9 mouse cellular contexts compared by ENCODE assay signal in genomic region chr2:73925089-73925488, GRCm38 (mm10). TPM values are rescaled to one million over a fixed set of nuclear protein-coding genes. Genes with fewer than 3 reads are reported as not detected.
A peak's percentile ranks its signal among the peaks of the same experiment; 100 is the strongest.
DNase-seq lines count a peak whose midpoint lies in the region; ATAC-seq and TF ChIP-seq lines count a peak whose summit lies in the region.
"Had no signal": no experiment of that assay in that cellular context is flagged by ENCODE, and none has a peak within 500 bp of the region (broad histone marks: within the 10 kb centered on the region; RNA-seq: fewer than 3 reads in every experiment).

No protein-coding gene starts in this region.

- peak; percentile 22 for DNase-seq in A20 (ENCODE audit: low read depth, low spot score)
- DNase-seq in adrenal gland, postnatal 10 days = peak; percentile 90
- DNase-seq in embryonic facial prominence, embryonic 11.5 days (ENCODE audit: low spot score) = peak; percentile 83
- DNase-seq in heart, postnatal 0 days (ENCODE audit: low spot score) = peak; percentile 55
- peak; percentile 76 to 92 for DNase-seq in layer of hippocampus, adult 18-20 months (ENCODE audit: low spot score in 2 of 2)
- peak; percentile 73 for DNase-seq in ovary, postnatal 36 days (ENCODE audit: low spot score)
- DNase-seq in spleen, adult 18-20 months = no peak

- no peak overlapping the region for H3K4me2 ChIP-seq in embryonic facial prominence, embryonic 11.5 days (ENCODE audit: low read depth, low read length)
- H3K4me2 ChIP-seq in heart, postnatal 0 days (ENCODE audit: low read depth, low read length) = no peak overlapping the region
- no peak overlapping the region for H3K4me2 ChIP-seq in lung, embryonic 15.5 days

- no peaks in the 10 kb centered on the region for H3K4me1 ChIP-seq in embryonic facial prominence, embryonic 11.5 days (ENCODE audit: control insufficient read depth, insufficient read depth, low read length)
- H3K4me1 ChIP-seq in heart, postnatal 0 days (ENCODE audit: control insufficient read depth, insufficient read depth) = no peaks in the 10 kb centered on the region
- 0 out of 2 replicates have a peak, but pooled peaks cover 5% of the 10 kb centered on the region for H3K4me1 ChIP-seq in lung, embryonic 15.5 days

- no peak overlapping the region for H3K27ac ChIP-seq in embryonic facial prominence, embryonic 11.5 days (replicated peaks; ENCODE audit: low read depth, low read length)
- H3K27ac ChIP-seq in heart, postnatal 0 days (ENCODE audit: low read depth) = no peak overlapping the region
- no peak overlapping the region for H3K27ac ChIP-seq in lung, embryonic 15.5 days

- H3K4me3 ChIP-seq in embryonic facial prominence, embryonic 11.5 days (ENCODE audit: low read depth, low read length) = no peak overlapping the region
- H3K4me3 ChIP-seq in heart, postnatal 0 days (ENCODE audit: low read depth, low read length) = no peak overlapping the region
- H3K4me3 ChIP-seq in lung, embryonic 15.5 days = no peak overlapping the region
- H3K4me3 ChIP-seq: myocyte had no signal

- no peaks in the 10 kb centered on the region for H3K36me3 ChIP-seq in embryonic facial prominence, embryonic 11.5 days (replicated peaks; ENCODE audit: control insufficient read depth, insufficient read depth, low read depth, low read length)
- no peaks in the 10 kb centered on the region for H3K36me3 ChIP-seq in heart, postnatal 0 days (replicated peaks; ENCODE audit: control insufficient read depth, insufficient read depth, low read length)
- no peaks in the 10 kb centered on the region for H3K36me3 ChIP-seq in lung, embryonic 15.5 days

- WGBS in embryonic facial prominence, embryonic 11.5 days = 16% methylated on average over 5 of the region's 5 CpGs
- 14% methylated on average over 5 of the region's 5 CpGs for WGBS in heart, postnatal 0 days
- 12% methylated on average over 5 of the region's 5 CpGs for WGBS in lung, embryonic 15.5 days

- TF ChIP-seq CTCF in heart, postnatal 0 days (IDR thresholded peaks at IDR 0.05; ENCODE audit: low read depth) = peak; percentile 58

- H3K9ac ChIP-seq in embryonic facial prominence, embryonic 11.5 days (replicated peaks; ENCODE audit: low read length) = no peak overlapping the region
- H3K9ac ChIP-seq in heart, postnatal 0 days (replicated peaks; ENCODE audit: low read depth, low read length) = no peak overlapping the region
- H3K9ac ChIP-seq in lung, embryonic 15.5 days = no peak overlapping the region

- no peaks in the 10 kb centered on the region for H3K9me3 ChIP-seq in embryonic facial prominence, embryonic 11.5 days (replicated peaks; ENCODE audit: control insufficient read depth, low read length)
- no peaks in the 10 kb centered on the region for H3K9me3 ChIP-seq in heart, postnatal 0 days (replicated peaks; ENCODE audit: control insufficient read depth, low read length)
- H3K9me3 ChIP-seq in lung, embryonic 15.5 days = no peaks in the 10 kb centered on the region

- no peaks in the 10 kb centered on the region for H3K27me3 ChIP-seq in embryonic facial prominence, embryonic 11.5 days (ENCODE audit: control insufficient read depth, insufficient read depth, low read length)
- no peaks in the 10 kb centered on the region for H3K27me3 ChIP-seq in heart, postnatal 0 days (ENCODE audit: control insufficient read depth, insufficient read depth, low read length)
- H3K27me3 ChIP-seq in lung, embryonic 15.5 days = no peaks in the 10 kb centered on the region; the same call in 1 of the 2 replicates

- no peak for ATAC-seq in embryonic facial prominence, embryonic 11.5 days (replicated peaks; ENCODE audit: insufficient number of reproducible peaks, low FRiP score, low TSS enrichment, low read depth)
- ATAC-seq in heart, postnatal 0 days (ENCODE audit: insufficient read depth, low read depth) = peak; percentile 51; the same call in 1 of the 2 replicates
- peak; percentile 67; the same call in 1 of the 2 replicates for ATAC-seq in lung, embryonic 15.5 days (ENCODE audit: borderline replicate concordance, extremely low read depth, low FRiP score, low TSS enrichment)

- no peak for TF ChIP-seq EP300 in heart, postnatal 0 days (IDR thresholded peaks at IDR 0.05; ENCODE audit: low read depth)

RNA-seq across cellular contexts. Expression of gene Atp5g3, which starts 14.0 kb away (rescaled TPM):
- total RNA-seq in adrenal gland, postnatal 10 days (2021) = 100 to 1,000 TPM; 733 to 867 TPM
- 890 and 926 TPM in 2 replicates for polyA plus RNA-seq in embryonic facial prominence, embryonic 11.5 days (2014; fragmentation: Nextera tagmentation; extraction: Ambion mirVana)
- 1,707 and 1,861 TPM in 2 replicates for total RNA-seq in heart, postnatal 0 days (2014; rRNA removed; ENCODE audit: low replicate concordance)
- polyA plus RNA-seq in heart, postnatal 0 days (2015; fragmentation: Nextera tagmentation; extraction: Ambion mirVana) = 6,428 and 6,542 TPM in 2 replicates
- total RNA-seq in layer of hippocampus, adult 18-20 months (2021) = 100 to 1,000 TPM; 501 to 512 TPM
- 1,069 and 1,119 TPM in 2 replicates for polyA plus RNA-seq in lung, embryonic 15.5 days (2015; fragmentation: Nextera tagmentation; extraction: Ambion mirVana)

RNA-seq across cellular contexts. Expression of gene Atf2, which starts 32.6 kb away (rescaled TPM):
- 10 to 100 TPM; 68.2 to 88.0 TPM for total RNA-seq in adrenal gland, postnatal 10 days (2021)
- polyA plus RNA-seq in embryonic facial prominence, embryonic 11.5 days (2014; fragmentation: Nextera tagmentation; extraction: Ambion mirVana) = 79.4 and 81.6 TPM in 2 replicates
- 21.7 and 30.6 TPM in 2 replicates for total RNA-seq in heart, postnatal 0 days (2014; rRNA removed; ENCODE audit: low replicate concordance)
- 27.1 and 29.3 TPM in 2 replicates for polyA plus RNA-seq in heart, postnatal 0 days (2015; fragmentation: Nextera tagmentation; extraction: Ambion mirVana)
- total RNA-seq in layer of hippocampus, adult 18-20 months (2021) = 100 to 1,000 TPM; 141 to 142 TPM
- polyA plus RNA-seq in lung, embryonic 15.5 days (2015; fragmentation: Nextera tagmentation; extraction: Ambion mirVana) = 62.7 and 68.9 TPM in 2 replicates

Comparison
In these comparisons a context has a peak if more than half of its experiments do, and no peak if none do; other contexts are left out.
1. DNase-seq: peak in A20 (single experiment), adrenal gland, postnatal 10 days (single experiment), embryonic facial prominence, embryonic 11.5 days (single experiment), heart, postnatal 0 days (single experiment), layer of hippocampus, adult 18-20 months (2 of 2) and ovary, postnatal 36 days (single experiment); none in spleen, adult 18-20 months (0 of 2).